Mouse (Mus musculus) embryonic fibroblast, embryonic 13.5 days (primary cell): Measurements from ENCODE around the gene Adgrf4.

Source experiments
- CTCF ChIP-seq: IDR thresholded peaks from 2 replicates; pipeline ENCODE4 v1.5.1; 2011; ENCODE audit warnings: mild to moderate bottlenecking, control low read depth, low read length, moderate library complexity, borderline replicate concordance; ENCODE audit not compliant: insufficient read depth
- POLR2A ChIP-seq: IDR thresholded peaks from 2 replicates; pipeline ENCODE4 v1.6.1; 2011; ENCODE audit warnings: low read depth, mild to moderate bottlenecking, control low read depth, low read length, moderate library complexity

DNA sequence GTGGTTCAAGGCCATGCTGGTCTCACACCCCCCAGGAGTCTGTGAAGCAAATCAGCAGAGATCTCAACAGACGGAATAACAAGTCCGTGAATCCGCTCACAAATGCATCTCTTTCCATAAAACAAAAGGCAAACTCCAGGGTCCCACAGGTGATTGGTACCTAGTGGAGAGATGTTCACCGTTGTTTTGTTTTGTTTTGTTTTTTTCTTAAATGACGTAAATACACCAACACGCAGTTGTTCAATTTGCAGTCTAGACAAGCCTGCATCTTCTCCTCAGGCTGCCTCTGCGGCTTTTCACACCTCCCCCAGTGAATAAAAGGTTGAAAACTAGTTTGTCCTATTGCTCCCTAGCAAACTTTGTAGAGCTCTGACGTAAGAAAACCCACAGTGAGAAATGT is 80.8 kb downstream of the Adgrf4 start, which contains the start of gene Opn5:
- TF ChIP-seq CTCF (no peak), POLR2A (no peak)
